Mouse (Mus musculus) kidney, adult 11 months (tissue): Measurements from ENCODE around the gene Asic2.
A peak's percentile ranks its signal among the peaks of the same experiment; 100 is the strongest.

Experiments
- DNase-seq: peaks from one replicate; pipeline ENCODE4 v3.0.0; 2022

Gene Asic2

GRCm38 (mm10) chr11:81152460-81153160 lies 815.6 kb downstream of the Asic2 start:
- no peak for DNase-seq

- DNase-seq: no peak
Observed at GRCm38 (mm10) chr11:81152021-81152385, 816.3 kb downstream of the Asic2 start.

GRCm38 (mm10) chr11:81151286-81152020 lies 816.8 kb downstream of the Asic2 start:
- no peak for DNase-seq

- DNase-seq: no peak
Observed at GRCm38 (mm10) chr11:81150621-81151020, 817.6 kb downstream of the Asic2 start.

GRCm38 (mm10) chr11:81148423-81148822 lies 819.8 kb downstream of the Asic2 start:
- no peak for DNase-seq

- DNase-seq: no peak
Observed at GRCm38 (mm10) chr11:81146574-81147157, 821.6 kb downstream of the Asic2 start.

GRCm38 (mm10) chr11:81135141-81135540 lies 833.1 kb downstream of the Asic2 start:
- no peak for DNase-seq

- DNase-seq: no peak
Observed at GRCm38 (mm10) chr11:81133950-81134349, 834.3 kb downstream of the Asic2 start.

GRCm38 (mm10) chr11:81132669-81133068 lies 835.6 kb downstream of the Asic2 start:
- DNase-seq: no peak

- DNase-seq: no peak
Observed at GRCm38 (mm10) chr11:81124363-81124762, 843.9 kb downstream of the Asic2 start.

- DNase-seq: no peak
Observed at GRCm38 (mm10) chr11:81120024-81120576, 848.2 kb downstream of the Asic2 start.

- no peak for DNase-seq
Observed at GRCm38 (mm10) chr11:81118055-81118454, 850.2 kb downstream of the Asic2 start.

GRCm38 (mm10) chr11:81115666-81116065 lies 852.6 kb downstream of the Asic2 start:
- peak; percentile 4 for DNase-seq

- DNase-seq: no peak
Observed at GRCm38 (mm10) chr11:81111626-81112025, 856.6 kb downstream of the Asic2 start.

GRCm38 (mm10) chr11:81110049-81110448 lies 858.2 kb downstream of the Asic2 start:
- no peak for DNase-seq

GRCm38 (mm10) chr11:81106949-81107348 lies 861.3 kb downstream of the Asic2 start:
- no peak for DNase-seq

- no peak for DNase-seq
Observed at GRCm38 (mm10) chr11:81100829-81101228, 867.4 kb downstream of the Asic2 start.

- peak; percentile 4 for DNase-seq
Observed at GRCm38 (mm10) chr11:81096011-81096410, 872.2 kb downstream of the Asic2 start.

- DNase-seq: peak; percentile 8
Observed at GRCm38 (mm10) chr11:81094581-81094980, 873.7 kb downstream of the Asic2 start.

- DNase-seq: no peak
Observed at GRCm38 (mm10) chr11:81092161-81092560, 876.1 kb downstream of the Asic2 start.

GRCm38 (mm10) chr11:81083822-81084221 lies 884.4 kb downstream of the Asic2 start:
- DNase-seq: no peak

GRCm38 (mm10) chr11:81080076-81080805 lies 888.0 kb downstream of the Asic2 start:
- no peak for DNase-seq

GRCm38 (mm10) chr11:81079237-81079636 lies 889.0 kb downstream of the Asic2 start:
- DNase-seq: no peak
